Mouse (Mus musculus) lung, postnatal 4 days (tissue): ENCODE measurements around the gene Nwd2.
A peak's percentile ranks its signal among the peaks of the same experiment; 100 is the strongest.

Experiments
- DNase-seq, 2 experiments: peaks; one replicate each; pipeline ENCODE4 v3.0.0; 2021

Nwd2 gene

DNA sequence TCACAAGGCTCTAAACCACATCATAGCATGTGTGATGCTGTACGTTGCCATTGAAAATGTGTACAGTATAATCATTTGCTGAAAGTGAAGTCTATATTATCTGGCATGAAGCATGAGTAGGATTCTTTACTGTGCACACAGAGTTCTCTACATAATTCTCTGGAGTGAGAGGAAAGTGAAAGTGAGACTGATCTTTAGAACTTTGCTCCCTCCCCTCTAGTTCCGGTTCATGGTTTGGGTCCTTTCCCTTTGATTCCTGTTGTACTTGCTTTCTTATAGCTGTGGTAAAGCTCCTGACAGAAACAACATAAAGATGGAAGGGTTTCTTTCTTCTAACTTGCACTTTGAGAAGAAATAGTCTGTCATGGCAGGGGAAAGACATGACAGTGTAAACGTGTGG is 107.0 kb downstream of the Nwd2 start:
- DNase-seq = no peak

DNA sequence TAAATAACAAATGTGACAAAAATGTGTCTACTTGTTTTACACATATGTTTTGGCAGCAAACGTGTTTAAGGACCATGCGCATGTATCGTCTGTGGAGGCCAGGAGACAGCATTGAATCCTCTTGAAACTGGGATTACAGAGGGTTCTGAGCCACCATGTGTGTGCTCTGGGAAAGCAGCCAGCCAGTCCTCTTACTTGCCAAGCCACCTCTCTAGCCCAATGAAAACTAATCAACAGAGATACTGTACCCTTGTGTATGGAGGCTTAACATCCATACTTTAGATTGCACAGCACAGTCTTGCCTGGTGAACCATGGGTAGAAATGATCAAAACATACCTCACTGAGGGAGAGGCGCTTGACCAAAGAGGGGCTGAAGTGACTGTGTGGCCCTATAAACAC is 117.0 kb downstream of the Nwd2 start:
- DNase-seq = no peak

DNA sequence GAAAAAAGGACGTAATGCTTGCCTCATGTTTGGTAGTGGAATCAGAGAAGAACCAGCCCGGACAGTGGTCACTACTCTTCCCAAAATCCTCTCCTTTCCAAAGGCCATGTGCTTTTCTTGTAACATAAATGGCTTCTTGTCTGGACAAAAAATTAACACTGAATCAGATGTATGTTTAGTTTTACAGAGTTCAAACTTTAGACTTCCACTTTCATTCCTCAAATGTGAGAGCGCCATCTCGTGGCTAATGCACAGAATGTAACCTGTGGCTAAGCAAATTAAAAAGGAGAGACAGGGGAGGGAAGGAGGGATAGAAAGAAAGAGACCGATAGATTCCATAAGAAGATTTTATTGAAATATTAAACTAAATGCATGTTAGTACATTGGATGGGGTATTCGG is 117.8 kb downstream of the Nwd2 start:
- peak in 1 of 2 experiments; percentile 62 for DNase-seq

DNA sequence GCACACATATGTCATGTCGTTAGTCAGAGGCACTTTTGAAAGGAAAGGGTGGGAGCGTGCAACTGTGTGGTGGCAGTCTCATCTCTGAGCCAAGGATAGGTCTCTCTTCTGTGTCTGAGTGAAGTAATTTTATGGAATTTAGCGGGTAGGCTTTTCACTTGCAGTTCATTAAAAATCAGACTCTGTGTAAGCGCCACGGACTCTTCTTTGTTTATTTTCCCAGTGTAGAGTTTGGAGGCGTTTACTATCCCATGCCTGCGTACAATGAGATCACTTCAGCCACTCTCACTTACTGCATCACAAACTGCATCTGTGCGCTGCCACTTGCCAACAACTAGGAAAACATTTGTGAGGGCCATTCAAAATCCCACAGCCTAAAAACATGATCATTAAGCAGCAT is 118.6 kb downstream of the Nwd2 start:
- DNase-seq = peak; percentile 5 to 26

DNA sequence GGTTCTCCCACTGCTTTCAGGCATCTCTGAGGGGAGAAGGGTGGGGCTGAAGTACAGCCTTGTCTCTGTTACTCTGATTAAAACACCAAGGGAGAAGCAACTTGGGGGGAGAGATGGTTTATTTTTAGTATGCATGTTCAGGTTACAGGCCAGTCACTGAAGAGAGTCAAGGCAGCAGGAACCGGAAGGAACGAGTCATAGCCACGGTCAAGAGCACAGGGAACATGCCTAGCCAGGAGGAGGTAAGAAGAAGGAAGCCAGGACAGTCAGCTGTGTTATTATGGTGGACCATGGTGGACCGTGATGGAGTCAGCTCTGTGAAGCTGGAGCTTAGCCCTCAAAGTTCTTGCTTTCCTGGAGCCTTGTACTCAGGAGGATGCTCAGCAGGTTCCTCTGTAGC is 119.3 kb downstream of the Nwd2 start:
- no peak for DNase-seq

DNA sequence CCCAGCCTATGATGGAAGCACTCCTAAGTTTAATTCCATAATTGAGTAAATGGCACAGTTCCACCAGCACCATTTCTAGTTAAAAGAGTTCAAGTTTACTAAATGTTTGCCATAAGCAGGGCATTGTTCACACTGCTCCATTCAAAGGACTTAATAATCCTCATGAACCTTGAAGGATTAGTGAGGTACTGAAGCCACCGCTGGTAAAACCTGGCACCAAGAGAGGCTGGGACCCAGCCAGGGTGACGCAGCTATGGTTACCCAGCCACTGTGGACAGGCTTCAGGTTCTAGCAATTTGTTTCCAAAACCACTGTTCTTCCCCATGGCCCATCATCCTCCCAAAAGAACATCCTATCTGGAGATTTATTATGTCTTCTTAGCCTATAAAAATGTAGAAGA is 124.1 kb downstream of the Nwd2 start:
- DNase-seq = no peak

DNA sequence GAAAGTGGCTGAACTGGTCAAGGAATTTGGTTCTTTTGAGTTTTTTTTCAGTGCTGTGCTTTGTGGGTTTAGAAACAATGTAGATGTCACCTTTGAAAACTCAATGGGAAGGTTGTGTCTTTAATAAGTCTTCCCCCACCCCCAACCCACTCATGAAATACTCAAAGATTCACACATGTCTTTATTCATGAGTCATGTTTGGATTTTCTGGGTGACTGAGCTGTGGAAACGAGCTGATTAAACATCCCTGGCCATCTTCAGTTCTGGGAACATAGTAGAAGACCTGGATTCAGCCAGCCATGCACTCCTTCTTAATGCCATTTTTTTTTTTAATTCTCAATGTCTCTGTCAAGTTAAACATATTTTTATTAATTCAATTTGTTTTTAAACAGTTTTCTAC is 124.7 kb downstream of the Nwd2 start:
- no peak for DNase-seq

DNA sequence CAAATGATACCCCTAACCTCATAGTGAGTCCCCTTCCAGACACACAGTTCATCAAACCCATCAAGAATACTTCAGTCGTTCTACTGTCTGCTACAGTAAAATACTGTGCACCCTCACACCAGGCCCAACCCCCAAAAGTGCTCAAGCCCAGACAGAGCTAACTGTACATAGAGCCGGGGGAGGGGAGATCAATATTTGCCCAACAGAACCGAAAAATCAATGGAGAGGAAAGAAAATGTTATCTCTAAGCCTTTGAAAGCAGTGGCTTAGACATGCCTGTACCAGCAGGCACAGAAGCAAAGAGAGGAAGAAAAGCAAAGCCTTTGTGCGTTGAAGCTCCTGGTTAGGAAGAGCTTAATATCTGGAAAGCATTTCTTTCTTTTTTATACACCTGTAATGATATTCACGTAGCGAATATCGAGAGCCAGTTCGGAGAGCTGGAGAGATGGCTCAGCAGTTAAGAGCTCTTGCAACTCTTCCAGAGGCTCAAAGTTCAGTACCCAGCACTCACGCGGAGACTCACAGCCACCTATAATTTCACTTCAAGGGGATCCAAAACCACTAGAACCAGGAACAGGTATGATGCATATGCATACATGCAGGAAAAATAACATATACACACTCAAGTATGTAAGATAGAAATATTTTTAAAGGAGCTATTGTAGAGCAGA is 139.4 kb downstream of the Nwd2 start:
- DNase-seq = no peak

DNA sequence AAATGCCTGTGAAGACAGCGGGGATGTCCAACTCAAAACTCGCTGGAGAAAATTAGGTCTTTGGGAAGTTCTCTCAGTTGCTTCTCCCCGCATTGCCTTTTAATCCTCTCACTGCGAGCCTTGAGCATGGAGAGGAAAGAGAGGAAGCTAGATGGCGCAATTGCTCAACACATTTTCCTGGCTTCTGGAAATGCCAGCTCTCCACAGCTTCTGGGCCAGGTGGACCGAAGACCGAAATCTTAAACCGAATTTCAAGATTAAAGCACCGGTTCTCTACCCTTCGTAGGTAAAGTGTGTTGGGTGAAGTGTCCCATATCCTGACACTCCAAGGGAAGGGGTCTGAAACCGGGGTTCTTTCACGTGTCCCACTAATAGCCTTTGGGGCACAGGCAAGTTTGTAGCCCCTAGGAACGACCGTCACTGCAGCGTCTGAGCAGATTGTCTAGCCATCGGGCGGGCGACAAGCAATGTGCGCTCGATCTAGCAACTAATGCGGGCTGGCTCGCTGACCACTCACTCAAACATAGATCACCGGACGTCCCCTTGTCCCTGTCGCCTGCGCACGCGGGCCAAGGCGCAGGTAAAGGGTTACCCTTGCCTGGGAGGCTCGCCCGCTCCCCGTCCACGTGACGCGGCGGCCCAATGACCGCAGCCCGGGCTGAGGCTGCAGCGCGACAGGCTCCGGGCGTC is 163.1 kb downstream of the Nwd2 start, which contains the start of gene 0610040J01Rik:
0610040J01Rik (plus strand) TSS at position 545 of the 690 bp plus-strand sequence.
- peak; percentile 81 to 83 for DNase-seq

DNA sequence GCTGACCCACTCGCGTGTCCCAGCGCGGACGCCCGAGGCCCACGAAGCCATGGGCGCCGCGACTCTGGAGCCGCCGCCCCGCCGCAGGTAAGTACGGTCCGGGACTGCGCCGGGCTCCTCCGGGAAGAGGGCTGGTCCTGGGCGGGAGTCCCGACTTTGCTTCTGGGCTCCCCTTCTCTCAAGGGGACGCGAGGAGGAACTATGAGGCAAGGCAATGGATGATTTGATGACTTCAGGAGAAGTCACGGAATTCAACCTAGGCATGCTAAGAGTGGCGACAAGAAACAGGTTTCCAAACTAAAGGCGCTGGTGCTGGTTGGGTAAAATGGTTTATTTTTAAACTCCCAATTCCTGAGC is 163.6 kb downstream of the Nwd2 start:
- no peak for DNase-seq

DNA sequence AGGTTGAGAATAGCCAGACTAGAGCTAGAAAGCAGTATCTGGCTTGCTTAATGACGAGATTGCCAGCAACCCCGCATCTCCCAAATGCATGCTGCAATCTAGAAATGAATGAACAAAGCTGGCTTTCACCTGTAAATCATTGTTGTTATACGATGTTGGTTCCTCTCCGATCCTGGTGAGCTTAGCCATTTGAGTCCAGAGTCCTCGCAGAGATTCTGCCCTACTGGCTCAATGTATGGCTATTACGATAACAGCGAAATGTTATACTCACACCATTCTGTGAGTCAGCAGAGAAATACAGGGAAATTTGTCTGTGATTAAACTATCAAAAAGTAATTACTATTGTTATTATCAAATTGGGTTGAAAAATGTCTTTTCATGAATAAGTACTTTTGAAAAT is 167.7 kb downstream of the Nwd2 start:
- DNase-seq = no peak

DNA sequence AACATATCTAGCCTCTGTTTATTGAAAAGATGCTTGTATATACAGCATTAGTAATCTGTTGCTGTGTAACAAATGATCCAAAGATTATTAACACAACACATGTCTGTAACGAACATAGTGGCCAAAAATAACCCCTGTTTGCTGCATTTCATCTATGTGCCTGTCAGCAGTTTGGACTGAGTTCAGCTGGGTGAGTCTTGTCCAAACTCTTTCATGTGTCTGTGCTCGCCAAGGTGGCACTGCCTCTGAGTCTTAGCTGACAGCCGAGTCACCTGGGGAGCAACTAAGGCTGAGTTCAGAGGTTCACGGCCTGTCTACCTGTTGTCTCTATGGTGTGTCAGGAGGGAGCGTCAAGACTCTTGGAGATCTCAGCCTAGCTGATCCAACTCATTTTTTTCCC is 168.4 kb downstream of the Nwd2 start:
- no peak for DNase-seq

DNA sequence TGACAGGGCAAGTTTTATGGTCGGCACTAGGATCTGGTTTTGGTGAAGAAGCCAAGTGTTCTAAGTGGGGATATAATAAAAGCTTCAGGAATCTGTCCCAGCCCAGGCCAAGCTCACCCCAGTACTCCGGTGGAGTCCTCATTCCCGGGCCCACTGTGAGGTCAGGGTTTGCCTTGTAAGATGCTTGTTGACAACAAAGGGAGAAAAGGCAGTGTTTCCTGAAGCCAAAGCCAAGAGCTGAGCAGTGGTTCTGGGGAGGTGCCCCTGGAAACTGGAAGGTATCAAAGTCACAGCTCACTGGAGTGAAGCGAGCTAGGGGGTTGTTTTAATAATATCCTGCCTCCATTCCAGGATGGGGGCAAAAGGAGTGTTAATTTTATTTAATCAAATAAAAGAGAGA is 170.1 kb downstream of the Nwd2 start:
- DNase-seq = no peak

DNA sequence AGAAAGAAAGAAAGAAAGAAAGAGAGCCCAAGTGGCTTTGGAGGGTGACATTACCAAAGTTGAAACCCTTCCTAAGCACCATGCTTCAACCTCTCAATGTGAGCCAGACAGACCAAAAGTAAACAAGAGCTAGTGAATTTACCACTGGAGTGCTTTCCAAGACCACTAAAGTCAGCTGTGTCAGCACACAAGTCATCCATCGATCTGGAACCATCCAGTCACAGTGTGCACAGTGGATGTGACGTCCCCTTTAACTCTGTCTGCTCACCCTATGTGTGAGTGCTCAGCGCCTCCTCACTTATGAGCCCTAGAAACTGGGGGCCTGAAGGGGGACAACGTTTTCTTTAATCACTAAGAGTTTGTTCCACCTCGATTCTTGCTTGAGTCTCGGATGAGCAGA is 170.6 kb downstream of the Nwd2 start:
- DNase-seq = no peak

DNA sequence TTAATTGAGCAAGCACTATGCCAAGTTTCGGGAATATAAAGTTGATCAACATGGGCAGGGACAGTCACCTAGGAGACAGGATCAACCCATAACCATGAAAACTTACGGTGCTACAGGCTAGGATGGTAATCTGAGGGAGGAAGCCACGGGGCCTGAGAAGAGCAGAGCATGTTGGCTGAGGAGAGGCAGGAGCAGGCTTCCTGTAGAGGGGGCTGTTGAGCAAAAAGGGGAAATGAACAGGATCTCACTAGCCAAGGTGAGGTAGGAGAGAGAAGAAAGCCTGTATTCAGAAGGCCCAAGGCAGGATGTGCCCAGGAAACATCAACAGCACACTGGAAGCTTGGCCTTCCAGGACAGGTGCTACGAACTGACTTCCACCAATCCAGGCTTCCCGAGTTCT is 172.3 kb downstream of the Nwd2 start:
- peak in 1 of 2 experiments; percentile 49 for DNase-seq

DNA sequence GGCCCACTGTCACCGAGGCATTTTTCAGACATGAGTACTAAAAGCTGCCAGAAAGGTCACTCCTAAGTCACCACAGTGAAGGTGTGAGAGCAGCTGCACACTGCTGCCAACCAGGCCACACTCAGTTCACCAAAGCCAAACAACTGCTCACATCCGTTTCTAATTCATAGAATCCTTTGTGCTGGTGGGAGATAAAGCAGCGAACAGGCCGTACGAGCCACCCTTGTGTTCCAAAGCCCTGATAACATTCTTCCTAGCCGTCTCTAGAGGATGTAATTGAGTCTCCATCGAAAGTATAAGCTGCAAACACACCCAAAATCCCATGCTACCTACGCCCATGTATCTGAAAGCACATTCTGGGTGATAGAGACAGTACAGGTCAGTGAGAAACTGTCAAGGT is 173.0 kb downstream of the Nwd2 start:
- DNase-seq = no peak

DNA sequence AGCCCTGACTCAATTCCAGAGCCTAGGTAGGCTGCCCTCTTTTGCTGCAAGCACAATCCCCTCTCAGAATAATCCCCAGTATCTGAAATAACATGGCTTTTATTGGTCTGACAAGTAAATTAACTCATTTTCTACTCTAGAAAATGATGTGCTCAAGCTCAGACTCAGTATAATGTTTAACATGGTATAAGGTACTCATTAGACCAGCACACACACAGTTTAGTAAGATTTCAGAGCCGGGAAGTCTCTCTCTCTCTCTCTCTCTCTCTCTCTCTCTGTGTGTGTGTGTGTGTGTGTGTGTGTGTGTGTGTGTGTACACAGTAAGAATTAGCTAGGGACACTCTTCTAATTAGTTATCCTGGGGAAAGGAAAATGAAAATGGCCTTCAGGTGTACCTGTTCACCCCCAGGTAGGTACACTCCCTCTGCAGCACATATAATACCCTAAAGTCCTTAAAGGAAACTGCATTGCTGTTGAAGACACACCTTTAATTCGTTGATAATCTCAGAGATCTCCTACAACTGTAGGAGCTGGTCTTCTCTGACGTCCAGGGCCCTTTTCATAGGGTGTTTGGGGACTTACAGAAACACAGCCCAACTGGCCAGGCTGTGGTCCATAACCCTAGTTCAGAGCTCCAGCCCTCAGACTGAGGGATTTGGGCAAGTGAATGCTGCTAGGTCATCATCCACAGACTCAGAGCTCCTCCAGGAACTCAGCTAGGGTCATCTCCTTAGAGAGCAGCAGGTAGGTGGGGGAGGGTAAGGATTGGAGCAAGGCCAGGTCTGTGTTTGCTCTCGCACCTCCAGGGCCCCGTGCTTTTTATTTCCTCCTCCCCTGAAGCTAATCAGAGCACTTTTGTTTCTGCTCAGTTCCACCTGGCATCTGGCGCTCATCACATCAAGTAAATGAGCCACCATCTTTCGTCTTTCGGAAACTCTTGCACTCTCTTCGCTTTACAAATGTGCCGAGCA is 174.7 kb downstream of the Nwd2 start:
- peak; percentile 61 to 68 for DNase-seq

DNA sequence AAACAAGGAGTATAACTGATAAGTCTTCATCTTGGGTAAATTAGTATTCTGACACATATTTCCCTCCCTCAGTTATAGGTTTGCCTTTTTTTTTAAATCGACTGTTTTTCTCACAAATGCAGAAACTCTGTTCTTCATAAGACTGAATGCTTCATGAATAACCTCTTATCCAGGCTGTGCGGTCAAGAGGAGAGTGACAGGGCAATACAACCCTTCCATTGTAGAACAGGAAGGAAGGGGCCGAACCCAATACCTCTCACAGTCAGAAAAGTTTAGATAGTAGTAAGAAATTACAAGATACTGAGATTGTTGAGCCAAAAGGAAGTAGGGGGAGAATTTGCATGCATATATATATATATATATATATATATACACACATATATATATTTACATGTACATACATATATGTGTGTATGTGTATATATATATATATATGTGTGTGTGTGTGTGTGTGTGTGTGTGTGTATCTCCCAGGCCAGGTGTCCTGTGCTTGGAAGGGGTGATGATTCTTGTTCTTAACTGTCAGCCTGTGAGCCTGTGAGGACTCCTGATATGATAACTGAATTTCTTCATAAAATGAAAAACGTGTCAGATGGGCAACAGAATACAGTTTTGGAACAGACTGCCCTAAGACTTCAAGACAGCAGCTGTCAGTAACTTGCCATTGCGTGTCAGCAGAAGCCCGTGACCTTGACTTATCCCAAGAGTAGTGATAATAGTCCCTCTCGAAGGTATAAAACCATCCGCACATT is 175.9 kb downstream of the Nwd2 start:
- no peak for DNase-seq

DNA sequence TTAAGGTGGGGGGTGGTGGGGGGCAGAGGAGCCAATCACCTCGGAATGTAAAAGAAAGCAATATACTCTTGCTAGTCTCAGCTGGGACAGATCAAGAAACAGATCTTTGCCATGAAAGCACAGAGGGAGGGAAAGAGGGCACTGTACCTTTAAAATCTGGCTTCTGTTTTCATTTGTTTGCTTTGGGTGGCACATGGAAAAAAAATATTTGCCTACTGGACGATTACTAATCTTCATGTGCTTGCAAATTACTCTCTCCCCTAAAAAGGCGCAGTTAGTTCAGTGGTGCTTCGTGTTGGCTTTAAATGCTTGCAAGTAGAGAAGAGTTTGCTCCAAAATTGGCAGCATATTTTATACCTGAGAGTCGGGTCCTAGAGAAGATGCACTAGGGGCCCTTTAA is 177.0 kb downstream of the Nwd2 start:
- no peak for DNase-seq

DNA sequence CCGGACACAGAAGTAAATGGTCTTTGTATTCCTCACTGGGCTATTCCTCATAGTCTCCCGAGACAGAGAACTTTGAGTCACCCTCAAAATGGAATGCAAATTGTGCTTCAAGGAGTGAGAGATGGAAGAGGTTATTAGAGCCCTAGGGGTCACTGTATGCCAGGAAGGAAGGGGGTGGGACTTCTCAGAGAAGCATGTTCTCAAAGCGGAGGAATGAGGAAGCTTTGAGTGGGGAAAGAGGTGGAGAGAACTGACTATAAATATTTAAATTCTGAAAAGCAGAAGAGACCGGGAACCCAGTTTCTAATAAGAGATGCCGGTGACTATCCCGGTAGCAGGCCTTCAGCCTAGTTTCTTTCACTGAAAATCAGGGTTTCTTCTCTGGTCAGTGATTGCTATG is 178.1 kb downstream of the Nwd2 start:
- DNase-seq = peak in 1 of 2 experiments; percentile 35

DNA sequence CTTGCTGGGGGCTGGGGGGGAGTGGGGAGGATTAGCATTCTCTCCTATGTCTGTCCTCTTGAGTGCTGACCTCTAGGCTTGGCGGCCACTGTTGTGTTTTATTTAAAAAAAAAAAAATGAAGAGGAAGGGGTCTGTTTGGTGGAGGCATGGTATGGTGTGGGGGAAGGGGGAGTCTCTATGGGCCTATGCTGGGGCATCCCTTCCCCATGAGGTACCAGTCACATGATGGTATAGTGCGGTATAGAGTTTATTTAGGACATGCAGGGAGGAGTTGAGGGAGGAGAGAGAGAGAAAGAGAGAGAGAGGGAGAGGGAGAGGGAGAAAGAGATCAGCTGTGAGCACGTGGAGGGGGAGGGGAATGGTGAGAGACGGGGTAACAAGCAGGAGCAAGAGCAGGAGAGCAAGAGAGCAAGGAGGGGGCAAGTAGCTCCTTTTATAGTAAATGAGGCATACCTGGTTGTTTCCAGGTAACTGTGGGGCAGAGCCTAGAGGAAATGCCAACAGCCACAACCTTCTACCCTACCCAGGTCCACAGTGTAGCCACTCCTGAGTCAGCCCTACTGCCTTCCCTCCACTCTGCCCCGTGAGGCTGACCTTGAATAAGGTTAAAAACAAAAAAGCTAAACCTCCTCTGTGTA is 178.6 kb downstream of the Nwd2 start:
- DNase-seq = peak; percentile 17 to 41
